Mouse (Mus musculus) CH12.LX (cell line): Measurements from ENCODE around the gene Zfp263. TPM values are rescaled to one million over a fixed set of nuclear protein-coding genes. Genes with fewer than 3 reads are reported as not detected.

Source experiments
- DNase-seq: peaks from one replicate; pipeline ENCODE4 v3.0.0-alpha.2; 2013; ENCODE audit errors: extremely low read depth
- H3K27ac ChIP-seq: 2 replicates; pipeline ENCODE4 v1.5.1; 2012; ENCODE audit warnings: low read depth, mild to moderate bottlenecking, control low read depth, moderate library complexity; ENCODE audit not compliant: insufficient read depth
- H3K27me3 ChIP-seq: replicated peaks from 2 replicates; pipeline ENCODE3; 2012; ENCODE audit warnings: inconsistent platforms
- H3K36me3 ChIP-seq, 2 experiments: replicated peaks in 1 of 2; 2 replicates each; pipeline versions ENCODE3 to v1.6.1; 2012; ENCODE audit warnings: inconsistent platforms in 1 of 2, low read length in 1 of 2, mild to moderate bottlenecking in 1 of 2, mixed read lengths in 1 of 2, moderate library complexity in 1 of 2; ENCODE audit not compliant: control insufficient read depth in 1 of 2, insufficient read depth in 1 of 2
- H3K4me1 ChIP-seq, 2 experiments: 2 replicates each; pipeline ENCODE4 v1.6.1; 2012; ENCODE audit warnings: inconsistent platforms in 1 of 2, moderate library complexity in 1 of 2; ENCODE audit not compliant: insufficient read depth in 2 of 2, control insufficient read depth in 1 of 2
- H3K4me2 ChIP-seq: 2 replicates; pipeline ENCODE4 v1.6.1; 2012; ENCODE audit warnings: low read depth, mild to moderate bottlenecking, control low read depth; ENCODE audit not compliant: poor library complexity, insufficient read depth, severe bottlenecking
- H3K4me3 ChIP-seq, 3 experiments: fragments of 150-350 bp in 1 of 3; sonication (generic) in 1 of 3; replicated peaks in 1 of 3; 2 replicates each; pipeline versions ENCODE3 to v1.5.1; 2011 to 2012; ENCODE audit warnings: low read depth in 2 of 3, low read length in 2 of 3, mild to moderate bottlenecking in 2 of 3, moderate library complexity in 2 of 3, control low read depth in 1 of 3, improper control_type of control experiment in 1 of 3, inconsistent platforms in 1 of 3, mixed read lengths in 1 of 3; ENCODE audit not compliant: poor library complexity in 1 of 3
- H3K79me2 ChIP-seq: replicated peaks from 2 replicates; pipeline ENCODE4 v1.6.1; 2012; ENCODE audit warnings: mild to moderate bottlenecking, moderate library complexity; ENCODE audit not compliant: control insufficient read depth, poor library complexity, insufficient read depth, severe bottlenecking; ENCODE audit errors: extremely low read depth
- H3K9ac ChIP-seq: 2 replicates; pipeline ENCODE4 v1.6.1; 2012; ENCODE audit warnings: low read depth, mild to moderate bottlenecking, control low read depth, moderate library complexity; ENCODE audit not compliant: insufficient read depth
- H3K9me3 ChIP-seq: replicated peaks from 2 replicates; pipeline ENCODE3; 2012; ENCODE audit warnings: low read length, inconsistent platforms, mixed read lengths
- BHLHE40 ChIP-seq: IDR thresholded peaks from 2 replicates; pipeline ENCODE4 v1.6.1; 2011; ENCODE audit warnings: mild to moderate bottlenecking, low read depth, low read length, improper control_type of control experiment
- GABPA ChIP-seq: IDR thresholded peaks from 2 replicates; pipeline ENCODE4 v1.6.1; 2012; ENCODE audit warnings: low read depth, low read length, improper control_type of control experiment, inconsistent platforms; ENCODE audit not compliant: insufficient replicate concordance
- JUND ChIP-seq: conservative IDR thresholded peaks from 2 replicates; pipeline ENCODE4 v1.6.1; 2011; ENCODE audit warnings: low read depth, low read length, improper control_type of control experiment
- MAX ChIP-seq: IDR thresholded peaks from 2 replicates; pipeline ENCODE4 v1.6.1; 2011; ENCODE audit warnings: low read length, improper control_type of control experiment
- MAZ ChIP-seq: IDR thresholded peaks from 2 replicates; pipeline ENCODE4 v1.6.1; 2012; ENCODE audit warnings: low read depth, mild to moderate bottlenecking, inconsistent platforms, low read length, improper control_type of control experiment, moderate library complexity
- MYC ChIP-seq: IDR thresholded peaks from 2 replicates; pipeline ENCODE4 v1.6.1; 2011; ENCODE audit warnings: low read depth, mild to moderate bottlenecking, improper control_type of control experiment, low read length
- PAX5 ChIP-seq: IDR thresholded peaks from 2 replicates; pipeline ENCODE4 v1.6.1; 2012; ENCODE audit warnings: low read length, inconsistent platforms, mixed read lengths
- POLR2A ChIP-seq: IDR thresholded peaks from 2 replicates; pipeline ENCODE4 v1.6.1; 2011; ENCODE audit warnings: low read depth, mild to moderate bottlenecking, improper control_type of control experiment, low read length
- SMC3 ChIP-seq: IDR thresholded peaks from 2 replicates; pipeline ENCODE4 v1.6.1; 2011; ENCODE audit warnings: low read depth, low read length, improper control_type of control experiment
- TCF12 ChIP-seq: IDR thresholded peaks from 2 replicates; pipeline ENCODE4 v1.6.1; 2014; ENCODE audit warnings: low read depth, mild to moderate bottlenecking, inconsistent platforms, low read length, improper control_type of control experiment
- dilution Hi-C: fragments of 300-500 bp; cut with MboI; formaldehyde crosslinking; loops from 2 replicates; pipeline ENCODE4 v1.14.3; 2020; ENCODE audit warnings: low sequenced_read_pairs; ENCODE audit not compliant: extremely low pct_unique_long_range_greater_than_20kb, extremely low pct_ligation_motif_present
- in situ Hi-C: fragments of 300-500 bp; cut with MboI; formaldehyde crosslinking; loops from 3 replicates; pipeline ENCODE4 v1.14.3; 2019; ENCODE audit warnings: low sequenced_read_pairs, low pct_ligation_motif_present, low pct_unique_long_range_greater_than_20kb, mixed read lengths
- polyA plus RNA-seq: library from polyadenylated mRNA; unstranded; fragments of >175 nt; gene quantifications from 2 replicates; pipeline ENCODE4 v1.2.1, GENCODE M21; 2012; ENCODE audit warnings: low read depth; ENCODE audit not compliant: insufficient read length
- total RNA-seq, 2 experiments: library from RNA; depleted of rRNA; stranded (reverse); fragments of 300-350 nt in 1 of 2; fragments of >200 nt in 1 of 2; gene quantifications; 2 replicates each; pipeline ENCODE4 v1.2.3; 2012 to 2014

The Zfp263 gene
- total and polyA plus RNA-seq, 3 experiments: 17.4 to 24.2 (median 21.4) TPM

- H3K27me3 ChIP-seq: peaks cover 1% of the 10 kb centered on the region
- in situ Hi-C loops: no loop called here
- no peak overlapping the region for H3K9ac ChIP-seq
- no peaks in the 10 kb centered on the region for H3K79me2 ChIP-seq
- H3K27ac ChIP-seq: no peak overlapping the region
- TF ChIP-seq SMC3: no peak
- no peak for TF ChIP-seq MAX
- TF ChIP-seq MYC: no peak
- TF ChIP-seq POLR2A: no peak
- TF ChIP-seq JUND: no peak
- TF ChIP-seq GABPA: no peak
- no peak for TF ChIP-seq MAZ
- dilution Hi-C loops: no loop called here
- no peaks in the 10 kb centered on the region for H3K36me3 ChIP-seq
- H3K4me3 ChIP-seq: no peak overlapping the region
- no peak overlapping the region for H3K4me2 ChIP-seq
- DNase-seq: no peak
- H3K4me1 ChIP-seq: peaks cover 9 to 24% of the 10 kb centered on the region in 2 experiments
- H3K9me3 ChIP-seq: no peaks in the 10 kb centered on the region
Observed at GRCm38 (mm10) chr16:3727980-3728720, 15.7 kb upstream of the Zfp263 start.

DNA sequence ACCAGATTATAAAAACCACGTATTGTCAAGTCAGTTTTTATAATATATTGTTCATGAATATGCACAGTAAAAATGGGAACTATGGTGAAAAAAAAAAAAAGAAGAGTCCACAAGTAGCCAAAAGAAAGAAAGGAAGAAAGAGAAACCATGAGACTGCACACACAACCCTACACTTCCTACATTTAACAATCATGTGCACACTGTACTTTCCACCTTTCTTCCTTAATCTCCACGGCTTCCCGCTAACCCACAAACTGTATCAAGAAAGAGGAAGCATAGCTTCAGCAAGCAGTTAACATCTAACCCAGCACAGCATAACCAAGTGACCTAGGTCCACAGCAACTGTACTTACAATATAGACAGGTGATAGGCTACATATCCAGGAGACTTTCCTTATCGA is 11.3 kb upstream of the Zfp263 start:
- dilution Hi-C loops: no loop called here
- peaks cover 6 to 24% of the 10 kb centered on the region in 2 experiments; a peak in 3 of 4 replicates for H3K4me1 ChIP-seq
- TF ChIP-seq PAX5: no peak
- peak; percentile 24; the same call in 1 of the 2 replicates for TF ChIP-seq BHLHE40
- TF ChIP-seq, all 38 proteins: peak for 1
- in situ Hi-C loops: no loop called here
- H3K27me3 ChIP-seq: no peaks in the 10 kb centered on the region
- no peaks in the 10 kb centered on the region for H3K9me3 ChIP-seq
- H3K36me3 ChIP-seq: no peaks in the 10 kb centered on the region
- no peak overlapping the region for H3K4me3 ChIP-seq
- H3K27ac ChIP-seq: no peak overlapping the region
- H3K79me2 ChIP-seq: no peaks in the 10 kb centered on the region
- H3K9ac ChIP-seq: no peak overlapping the region
- no peak for DNase-seq
- H3K4me2 ChIP-seq: no peak overlapping the region

DNA sequence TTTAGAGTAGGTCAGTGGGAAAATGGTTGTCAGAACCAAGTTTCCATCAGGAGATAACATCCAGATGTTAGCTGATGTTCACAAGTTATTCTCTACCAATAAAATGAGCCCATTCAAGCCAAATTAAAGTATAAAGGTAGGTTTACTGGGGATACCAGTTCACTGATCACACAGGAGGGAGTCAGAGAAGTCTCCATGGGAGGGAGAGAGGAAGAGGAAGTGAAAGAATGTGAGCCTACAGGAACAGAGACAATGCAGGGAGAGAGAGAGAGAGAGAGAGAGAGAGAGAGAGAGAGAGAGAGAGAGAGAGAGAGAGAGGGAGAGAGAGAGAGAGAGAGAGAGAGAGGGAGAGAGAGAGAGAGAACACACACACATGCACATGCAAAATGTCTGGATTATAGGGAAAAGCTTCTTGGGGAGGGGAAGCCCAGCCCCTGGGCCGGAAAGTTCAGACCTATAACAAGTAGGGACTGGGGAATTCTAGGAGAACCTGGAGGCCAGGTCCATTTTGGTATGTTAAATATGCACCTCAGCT is 10.6 kb upstream of the Zfp263 start:
- no peaks in the 10 kb centered on the region for H3K79me2 ChIP-seq
- TF ChIP-seq TCF12 (no peak), POLR2A (no peak), JUND (no peak)
- peaks cover 6 to 24% of the 10 kb centered on the region in 2 experiments; a peak in 3 of 4 replicates for H3K4me1 ChIP-seq
- H3K4me2 ChIP-seq: no peak overlapping the region
- no peaks in the 10 kb centered on the region for H3K9me3 ChIP-seq
- in situ Hi-C loops: no loop called here
- dilution Hi-C loops: no loop called here
- no peak overlapping the region for H3K27ac ChIP-seq
- H3K4me3 ChIP-seq: no peak overlapping the region
- DNase-seq: no peak
- no peak overlapping the region for H3K9ac ChIP-seq
- no peaks in the 10 kb centered on the region for H3K36me3 ChIP-seq
- H3K27me3 ChIP-seq: no peaks in the 10 kb centered on the region
